23 mouse cellular contexts compared by ENCODE assay signal in the genomic region with DNA sequence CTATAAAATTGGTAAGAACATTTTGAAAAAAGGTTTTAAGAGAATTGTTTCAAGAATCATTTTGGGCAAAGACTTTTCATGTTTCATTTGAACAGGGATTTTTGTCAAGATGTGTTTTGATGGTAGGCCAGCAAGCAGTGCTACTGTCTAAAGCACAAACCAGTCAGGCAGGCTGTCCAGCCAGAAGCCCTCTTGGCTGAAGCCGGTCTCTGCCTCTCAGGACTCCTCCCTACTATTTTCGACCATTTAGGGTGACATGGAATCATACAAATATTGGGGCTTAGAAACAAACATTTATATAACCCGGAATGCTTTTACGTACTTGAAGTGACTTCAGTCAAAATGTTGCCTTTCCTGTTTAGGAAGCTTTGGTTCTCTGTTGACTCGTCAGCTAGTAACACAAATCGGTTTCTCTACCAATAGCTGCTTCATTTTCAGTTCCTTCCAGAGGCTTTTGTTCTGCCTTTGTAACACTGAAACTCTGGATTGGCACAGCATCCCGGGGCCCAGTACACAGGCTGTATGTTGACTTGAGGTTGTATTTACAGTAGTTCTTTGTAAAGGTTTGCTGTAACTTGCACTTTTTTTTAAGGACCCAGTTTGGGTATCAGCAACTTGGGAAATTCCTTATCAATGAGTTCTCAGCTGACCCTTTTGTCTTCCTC. TPM values are rescaled to one million over a fixed set of nuclear protein-coding genes. Genes with fewer than 3 reads are reported as not detected.
A peak's percentile ranks its signal among the peaks of the same experiment; 100 is the strongest.
DNase-seq lines count a peak whose midpoint lies in the region; ATAC-seq and TF ChIP-seq lines count a peak whose summit lies in the region.
"Had no signal": no experiment of that assay in that cellular context is flagged by ENCODE, and none has a peak within 500 bp of the region (broad histone marks: within the 10 kb centered on the region; RNA-seq: fewer than 3 reads in every experiment).

No protein-coding gene starts in this region.

- intact Hi-C loops in gastrocnemius, adult 2 months (cut with DNase I): no loop called here
- intact Hi-C loops in gastrocnemius, postnatal 14 days (cut with DNase I; ENCODE audit: low total_unique reads): no loop called here

- no peak for ATAC-seq in lung, embryonic 15.5 days (ENCODE audit: borderline replicate concordance, extremely low read depth, low FRiP score, low TSS enrichment)
- ATAC-seq in stomach, embryonic 16.5 days (ENCODE audit: insufficient read depth, low FRiP score): no peak
- ATAC-seq: forebrain, embryonic 14.5 days; liver, embryonic 12.5 days had no signal

- peaks cover 4% of the 10 kb centered on the region; the same call in 1 of the 2 replicates for H3K36me3 ChIP-seq in lung, embryonic 15.5 days
- peaks cover 2% of the 10 kb centered on the region for H3K36me3 ChIP-seq in stomach, embryonic 16.5 days (ENCODE audit: control insufficient read depth, insufficient read depth, low read length)

- no peaks in the 10 kb centered on the region for H3K9me3 ChIP-seq in lung, embryonic 15.5 days
- H3K9me3 ChIP-seq in stomach, embryonic 16.5 days (replicated peaks; ENCODE audit: control insufficient read depth, low read length): no peaks in the 10 kb centered on the region
- H3K9me3 ChIP-seq: embryonic facial prominence, embryonic 13.5 days; heart, embryonic 13.5 days; hindbrain, embryonic 12.5 days; limb, embryonic 12.5 days; liver, embryonic 12.5 days had no signal

- H3K27me3 ChIP-seq in lung, embryonic 15.5 days: no peaks in the 10 kb centered on the region
- H3K27me3 ChIP-seq in stomach, embryonic 16.5 days (ENCODE audit: control insufficient read depth, insufficient read depth, low read length): no peaks in the 10 kb centered on the region
- H3K27me3 ChIP-seq: embryonic facial prominence, embryonic 13.5 days; heart, embryonic 13.5 days; hindbrain, embryonic 12.5 days; limb, embryonic 12.5 days; liver, embryonic 12.5 days had no signal

- H3K4me1 ChIP-seq in lung, embryonic 15.5 days: no peaks in the 10 kb centered on the region
- H3K4me1 ChIP-seq in stomach, embryonic 16.5 days (ENCODE audit: control insufficient read depth, insufficient read depth, low read length): peaks cover 8% of the 10 kb centered on the region; the same call in 1 of the 2 replicates
- H3K4me1 ChIP-seq: embryonic facial prominence, embryonic 13.5 days; hindbrain, embryonic 12.5 days; limb, embryonic 12.5 days had no signal

- H3K4me3 ChIP-seq in gastrocnemius, adult 2 months: no peak overlapping the region
- H3K4me3 ChIP-seq in lung, embryonic 15.5 days: no peak overlapping the region
- H3K4me3 ChIP-seq in stomach, embryonic 16.5 days (replicated peaks; ENCODE audit: low read length): no peak overlapping the region
- H3K4me3 ChIP-seq: embryonic facial prominence, embryonic 13.5 days; heart, adult 2 months; heart, embryonic 13.5 days; hindbrain, embryonic 12.5 days; limb, embryonic 12.5 days; liver, embryonic 12.5 days had no signal

- no peak for DNase-seq in gastrocnemius, adult 2 months
- DNase-seq in gastrocnemius, postnatal 14 days: no peak
- DNase-seq in lung, postnatal 14 days: no peak
- peak; percentile 23 for DNase-seq in lung, postnatal 25 days (ENCODE audit: low spot score)
- DNase-seq in ovary, postnatal 36 days (ENCODE audit: low spot score): no peak
- no peak for DNase-seq in layer of hippocampus, adult 9-11 months
- DNase-seq: adrenal gland, postnatal 14 days; cerebellum, adult 8-10 months; cerebellum, postnatal 36 days; embryo, embryonic 11 days; gastrocnemius, postnatal 10 days; heart, adult 2 months; kidney, adult 18-20 months; right cerebral cortex, postnatal 14 days had no signal

- H3K4me2 ChIP-seq in lung, embryonic 15.5 days: no peak overlapping the region
- H3K4me2 ChIP-seq in stomach, embryonic 16.5 days (ENCODE audit: low read depth, low read length): 0 out of 2 replicates have a peak overlapping the region, but pooled peaks have one; percentile 13
- H3K4me2 ChIP-seq: embryonic facial prominence, embryonic 13.5 days; heart, embryonic 13.5 days; hindbrain, embryonic 12.5 days; limb, embryonic 12.5 days; liver, embryonic 12.5 days had no signal

- no peak for TF ChIP-seq CTCF in gastrocnemius, adult 2 months (IDR thresholded peaks at IDR 0.05)

- no peak overlapping the region for H3K9ac ChIP-seq in lung, embryonic 15.5 days
- no peak overlapping the region; the same call in 1 of the 2 replicates for H3K9ac ChIP-seq in stomach, embryonic 16.5 days (ENCODE audit: low read length)
- H3K9ac ChIP-seq: embryonic facial prominence, embryonic 13.5 days; heart, embryonic 13.5 days; hindbrain, embryonic 12.5 days; limb, embryonic 12.5 days; liver, embryonic 12.5 days had no signal

- H3K27ac ChIP-seq in gastrocnemius, adult 2 months: peak overlapping the region; percentile 9; the same call in 1 of the 2 replicates
- H3K27ac ChIP-seq in lung, embryonic 15.5 days: 0 out of 2 replicates have a peak overlapping the region, but pooled peaks have one; percentile 8
- H3K27ac ChIP-seq in stomach, embryonic 16.5 days (ENCODE audit: low read length): peak overlapping the region; percentile 52
- H3K27ac ChIP-seq: embryonic facial prominence, embryonic 13.5 days; heart, adult 2 months; heart, embryonic 13.5 days; hindbrain, embryonic 12.5 days; kidney, postnatal 0 days; limb, embryonic 12.5 days; liver, embryonic 12.5 days had no signal

- WGBS in lung, embryonic 15.5 days: 67% methylated on average over 7 of the region's 7 CpGs
- WGBS in stomach, embryonic 16.5 days: 59% methylated on average over 7 of the region's 7 CpGs

RNA-seq across cellular contexts. Expression of a gene that starts 16.5 kb away (rescaled TPM):
- total RNA-seq in gastrocnemius, adult 2 months (2021): 10 to 100 TPM in 1 of 2 experiments, 1 to 10 TPM in 1; 8.1 to 10.6 TPM
- 10 to 100 TPM in 1 of 2 experiments, 1 to 10 TPM in 1; 7.1 to 12.6 TPM for total RNA-seq in gastrocnemius, postnatal 14 days (2021)
- polyA plus RNA-seq in lung, embryonic 15.5 days (2015; fragmentation: Nextera tagmentation; extraction: Ambion mirVana): 18.7 and 20.5 TPM in 2 replicates
- 19.0 and 19.2 TPM in 2 replicates for polyA plus RNA-seq in stomach, embryonic 16.5 days (2015; fragmentation: Nextera tagmentation; extraction: Ambion mirVana)
